Mouse (Mus musculus) bone marrow, adult 2 months (tissue): ENCODE measurements around the gene Vmac. TPM values are rescaled to one million over a fixed set of nuclear protein-coding genes. Genes with fewer than 3 reads are reported as not detected.

ENCODE experiments used
- H3K27ac ChIP-seq: fragments of 200-500 bp; 2 replicates; pipeline ENCODE4 v1.5.1; 2012; ENCODE audit warnings: low read depth, mild to moderate bottlenecking, control low read depth, inconsistent platforms, low read length; ENCODE audit not compliant: control insufficient read depth, poor library complexity, insufficient read depth
- H3K4me1 ChIP-seq: fragments of 200-500 bp; 2 replicates; pipeline ENCODE4 v1.6.1; 2011; ENCODE audit warnings: low read length; ENCODE audit not compliant: control insufficient read depth, insufficient read depth
- H3K4me3 ChIP-seq: fragments of 200-500 bp; replicated peaks from 2 replicates; pipeline ENCODE3; 2011; ENCODE audit warnings: mild to moderate bottlenecking, low read depth, low read length, control low read depth; ENCODE audit not compliant: control insufficient read depth
- CTCF ChIP-seq: fragments of 200-500 bp; IDR thresholded peaks from 2 replicates; pipeline ENCODE4 v1.5.1; 2011; ENCODE audit warnings: low read length, control low read depth; ENCODE audit not compliant: control insufficient read depth, insufficient read depth
- POLR2A ChIP-seq: fragments of 200-500 bp; IDR thresholded peaks from 2 replicates; pipeline ENCODE4 v1.6.1; 2011; ENCODE audit warnings: low read depth, mild to moderate bottlenecking, control low read depth, low read length, borderline replicate concordance; ENCODE audit not compliant: control insufficient read depth
- WGBS: fragments of 180-500 bp; shearing (Covaris S2); methylation state at CpG from one replicate; pipeline ENCODE4 v1.1.7; 2018; 5-methylcytosine and 5-hydroxymethylcytosine counted together
- polyA plus RNA-seq: library from polyadenylated mRNA; stranded (reverse); fragments of >200 nt; gene quantifications from 2 replicates; pipeline ENCODE4 v1.2.4, GENCODE M21; 2011; ENCODE audit warnings: low replicate concordance; ENCODE audit not compliant: missing spikeins, insufficient read depth, insufficient read length

Vmac gene
- polyA plus RNA-seq, 1 experiment = 3.1 TPM

- peaks cover 6% of the 10 kb centered on the region; the same call in 1 of the 2 replicates for H3K4me1 ChIP-seq
- WGBS = under 1% methylated on average over 28 of the region's 28 CpGs
- TF ChIP-seq CTCF (no peak), POLR2A (peak; percentile 33; the same call in 1 of the 2 replicates)
- H3K27ac ChIP-seq = peak overlapping the region; percentile 49; the same call in 1 of the 2 replicates
- peak overlapping the region; percentile 64 for H3K4me3 ChIP-seq
These were observed 44.2 kb upstream of the Vmac start for GRCm38 (mm10) chr17:56761991-56762410.

GRCm38 (mm10) chr17:56761077-56761476 lies 43.3 kb upstream of the Vmac start:
- TF ChIP-seq CTCF (no peak), POLR2A (no peak)
- Histone ChIP-seq H3K4me3 (no peak overlapping the region), H3K4me1 (peaks cover 6% of the 10 kb centered on the region; the same call in 1 of the 2 replicates), H3K27ac (no peak overlapping the region)
- WGBS = 63% methylated on average over 3 of the region's 3 CpGs

GRCm38 (mm10) chr17:56759261-56759660 lies 41.4 kb upstream of the Vmac start:
- 77% methylated on average over 7 of the region's 7 CpGs for WGBS
- H3K4me1 ChIP-seq = peaks cover 6% of the 10 kb centered on the region; the same call in 1 of the 2 replicates
- no peak overlapping the region for H3K4me3 ChIP-seq
- TF ChIP-seq POLR2A (no peak), CTCF (no peak)
- H3K27ac ChIP-seq = no peak overlapping the region

GRCm38 (mm10) chr17:56758132-56758531 lies 40.3 kb upstream of the Vmac start:
- Histone ChIP-seq H3K4me1 (peaks cover 5% of the 10 kb centered on the region; the same call in 1 of the 2 replicates), H3K4me3 (no peak overlapping the region), H3K27ac (no peak overlapping the region)
- 8% methylated on average over 12 of the region's 12 CpGs for WGBS
- TF ChIP-seq CTCF (peak; percentile 31; the same call in 1 of the 2 replicates), POLR2A (no peak)

- H3K4me3 ChIP-seq = no peak within 1 kb of the TSS
- no peak within 1 kb of the TSS; the same call in 1 of the 2 replicates for H3K27ac ChIP-seq
- TF ChIP-seq POLR2A (no peak), CTCF (no peak)
- WGBS = under 1% methylated on average over 48 of the region's 48 CpGs
- H3K4me1 ChIP-seq = peaks cover 3% of the 10 kb centered on the region; the same call in 1 of the 2 replicates
These were observed 39.7 kb upstream of the Vmac start, which contains the start of gene Nrtn for GRCm38 (mm10) chr17:56757416-56758123. Gene Nrtn, minus strand, starts transcription at chr17:56757530.

GRCm38 (mm10) chr17:56756703-56757399 lies 39.0 kb upstream of the Vmac start:
- Histone ChIP-seq H3K4me3 (no peak overlapping the region), H3K27ac (no peak overlapping the region; the same call in 1 of the 2 replicates), H3K4me1 (no peaks in the 10 kb centered on the region)
- TF ChIP-seq POLR2A (no peak), CTCF (no peak)
- 2% methylated on average over 51 of the region's 51 CpGs for WGBS

- no peaks in the 10 kb centered on the region for H3K4me1 ChIP-seq
- 8% methylated on average over 36 of the region's 36 CpGs for WGBS
- TF ChIP-seq POLR2A = no peak
- no peak for TF ChIP-seq CTCF
- no peak overlapping the region for H3K27ac ChIP-seq
- no peak overlapping the region for H3K4me3 ChIP-seq
These were observed 36.7 kb upstream of the Vmac start for GRCm38 (mm10) chr17:56754271-56755185.

- Histone ChIP-seq H3K4me1 (no peaks in the 10 kb centered on the region), H3K4me3 (no peak overlapping the region), H3K27ac (no peak overlapping the region)
- WGBS = 36% methylated on average over 15 of the region's 15 CpGs
- TF ChIP-seq CTCF = no peak
- no peak for TF ChIP-seq POLR2A
These were observed 35.6 kb upstream of the Vmac start for GRCm38 (mm10) chr17:56753452-56753851.
